Mouse (Mus musculus): ENCODE results near the gene Sptbn4. TPM values are rescaled to one million over a fixed set of nuclear protein-coding genes. Genes with fewer than 3 reads are reported as not detected.

Sptbn4 gene
- polyA plus RNA-seq, 1 experiment from 2014 or later, result 0.15 TPM

DNA sequence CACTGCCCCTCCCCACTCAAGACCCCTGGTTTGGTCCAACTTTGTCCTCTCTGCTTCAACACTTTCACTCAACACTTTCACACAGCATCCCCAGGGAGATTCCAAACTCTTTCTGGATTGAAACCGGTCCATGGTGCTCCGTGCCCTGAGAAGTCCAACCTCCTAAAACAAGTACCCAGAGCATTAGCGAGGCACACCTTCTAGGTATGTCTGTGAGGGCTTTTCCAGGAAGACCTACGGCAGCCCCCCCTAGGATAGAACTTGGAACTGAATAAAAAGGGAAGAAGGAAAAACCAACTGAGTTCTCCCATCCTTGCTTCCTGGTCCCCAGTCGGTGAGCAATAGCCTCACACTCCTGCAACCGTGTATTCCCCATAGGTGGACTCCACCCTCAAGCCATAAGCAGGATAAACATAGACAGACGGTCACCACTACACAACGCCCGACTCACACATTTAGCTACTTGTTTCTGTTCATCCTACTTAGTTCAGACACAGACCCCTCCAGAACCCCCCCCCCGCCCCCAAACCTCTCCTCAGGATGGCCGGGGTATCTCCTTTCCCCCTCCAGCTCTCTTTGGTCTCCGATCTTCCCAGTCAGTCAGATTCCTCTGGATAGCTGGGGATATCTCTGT is 135.7 kb downstream of the Sptbn4 start:
- Histone ChIP-seq H3K27me3 (ENCODE audit: control insufficient read depth, insufficient read depth, low read length) (peaks cover 10% of the 10 kb centered on the region), H3K4me3 (ENCODE audit: low read depth, low read length) (no peak overlapping the region), H3K4me1 (ENCODE audit: control insufficient read depth, insufficient read depth, low read length) (0 out of 2 replicates have a peak, but pooled peaks cover 2% of the 10 kb centered on the region), H3K9ac (ENCODE audit: low read length) (no peak overlapping the region), H3K27ac (replicated peaks; ENCODE audit: low read depth, low read length) (no peak overlapping the region), H3K9me3 (ENCODE audit: control insufficient read depth, low read length) (peaks cover 3% of the 10 kb centered on the region; the same call in 1 of the 2 replicates), H3K4me2 (ENCODE audit: low read depth, severe bottlenecking) (no peak overlapping the region), H3K36me3 (ENCODE audit: control insufficient read depth, insufficient read depth, low read length) (no peaks in the 10 kb centered on the region)
- ATAC-seq (ENCODE audit: insufficient number of reproducible peaks, low FRiP score, low TSS enrichment, low read depth) (no peak), DNase-seq (ENCODE audit: low spot score) (no peak)
- WGBS, result 90% methylated on average over 12 of the region's 12 CpGs

GRCm38 (mm10) chr7:27310996-27311535 is 136.4 kb downstream of the Sptbn4 start:
- no peak overlapping the region for H3K4me3 ChIP-seq (ENCODE audit: low read depth, low read length)

GRCm38 (mm10) chr7:27310306-27310705 is 137.2 kb downstream of the Sptbn4 start:
- Histone ChIP-seq H3K4me2 (ENCODE audit: low read depth, severe bottlenecking) (peak overlapping the region; percentile 42), H3K9ac (ENCODE audit: low read length) (no peak overlapping the region), H3K9me3 (ENCODE audit: control insufficient read depth, low read length) (peaks cover 3% of the 10 kb centered on the region; the same call in 1 of the 2 replicates), H3K4me1 (ENCODE audit: control insufficient read depth, insufficient read depth, low read length) (0 out of 2 replicates have a peak, but pooled peaks cover 2% of the 10 kb centered on the region), H3K27ac (replicated peaks; ENCODE audit: low read depth, low read length) (no peak overlapping the region), H3K36me3 (ENCODE audit: control insufficient read depth, insufficient read depth, low read length) (no peaks in the 10 kb centered on the region), H3K4me3 (ENCODE audit: low read depth, low read length) (no peak overlapping the region), H3K27me3 (ENCODE audit: control insufficient read depth, insufficient read depth, low read length) (peaks cover 10% of the 10 kb centered on the region)
- peak; percentile 34 for DNase-seq (ENCODE audit: low spot score)
- ATAC-seq (ENCODE audit: insufficient number of reproducible peaks, low FRiP score, low TSS enrichment, low read depth), result no peak
- 6% methylated on average over 17 of the region's 17 CpGs for WGBS

More at GRCm38 (mm10) chr7:27310996-27311535, 136.4 kb downstream of the Sptbn4 start:
- 0 out of 2 replicates have a peak, but pooled peaks cover 2% of the 10 kb centered on the region for H3K4me1 ChIP-seq (ENCODE audit: control insufficient read depth, insufficient read depth, low read length)
- DNase-seq (ENCODE audit: low spot score), result no peak
- H3K27me3 ChIP-seq (ENCODE audit: control insufficient read depth, insufficient read depth, low read length), result peaks cover 10% of the 10 kb centered on the region
- 42% methylated on average over 8 of the region's 8 CpGs for WGBS
- peaks cover 3% of the 10 kb centered on the region; the same call in 1 of the 2 replicates for H3K9me3 ChIP-seq (ENCODE audit: control insufficient read depth, low read length)
- no peak for ATAC-seq (ENCODE audit: insufficient number of reproducible peaks, low FRiP score, low TSS enrichment, low read depth)
- H3K27ac ChIP-seq (replicated peaks; ENCODE audit: low read depth, low read length), result no peak overlapping the region
- H3K36me3 ChIP-seq (ENCODE audit: control insufficient read depth, insufficient read depth, low read length), result no peaks in the 10 kb centered on the region
- no peak overlapping the region for H3K9ac ChIP-seq (ENCODE audit: low read length)
- H3K4me2 ChIP-seq (ENCODE audit: low read depth, severe bottlenecking), result no peak overlapping the region

DNA sequence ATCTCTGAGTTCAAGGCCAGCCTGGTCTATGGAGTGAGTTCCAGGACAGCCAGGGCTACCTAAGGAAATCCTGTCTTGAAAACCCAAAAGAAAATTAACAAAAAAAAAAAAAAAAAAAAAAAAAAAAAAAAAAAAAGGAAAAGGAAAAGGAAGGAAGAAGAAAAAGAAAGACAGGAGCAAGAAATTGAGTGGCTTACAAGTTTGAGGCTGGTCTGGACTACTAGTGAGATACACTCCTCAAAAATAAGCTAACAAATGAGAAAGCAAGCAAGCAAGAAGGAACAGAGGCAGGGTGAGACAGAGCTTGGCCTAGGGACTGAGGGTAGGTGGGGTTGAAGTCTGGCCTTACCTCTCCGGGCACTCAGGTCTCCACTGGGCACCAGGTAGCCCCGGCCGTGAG is 137.7 kb downstream of the Sptbn4 start:
- Histone ChIP-seq H3K36me3 (ENCODE audit: control insufficient read depth, insufficient read depth, low read length) (no peaks in the 10 kb centered on the region), H3K4me2 (ENCODE audit: low read depth, severe bottlenecking) (no peak overlapping the region), H3K4me1 (ENCODE audit: control insufficient read depth, insufficient read depth, low read length) (0 out of 2 replicates have a peak, but pooled peaks cover 2% of the 10 kb centered on the region), H3K9ac (ENCODE audit: low read length) (no peak overlapping the region), H3K4me3 (ENCODE audit: low read depth, low read length) (no peak overlapping the region), H3K9me3 (ENCODE audit: control insufficient read depth, low read length) (peaks cover 3% of the 10 kb centered on the region; the same call in 1 of the 2 replicates), H3K27ac (replicated peaks; ENCODE audit: low read depth, low read length) (no peak overlapping the region), H3K27me3 (ENCODE audit: control insufficient read depth, insufficient read depth, low read length) (peaks cover 10% of the 10 kb centered on the region)
- ATAC-seq (ENCODE audit: insufficient number of reproducible peaks, low FRiP score, low TSS enrichment, low read depth), result no peak
- WGBS, result 37% methylated on average over 3 of the region's 3 CpGs
- no peak for DNase-seq (ENCODE audit: low spot score)

DNA sequence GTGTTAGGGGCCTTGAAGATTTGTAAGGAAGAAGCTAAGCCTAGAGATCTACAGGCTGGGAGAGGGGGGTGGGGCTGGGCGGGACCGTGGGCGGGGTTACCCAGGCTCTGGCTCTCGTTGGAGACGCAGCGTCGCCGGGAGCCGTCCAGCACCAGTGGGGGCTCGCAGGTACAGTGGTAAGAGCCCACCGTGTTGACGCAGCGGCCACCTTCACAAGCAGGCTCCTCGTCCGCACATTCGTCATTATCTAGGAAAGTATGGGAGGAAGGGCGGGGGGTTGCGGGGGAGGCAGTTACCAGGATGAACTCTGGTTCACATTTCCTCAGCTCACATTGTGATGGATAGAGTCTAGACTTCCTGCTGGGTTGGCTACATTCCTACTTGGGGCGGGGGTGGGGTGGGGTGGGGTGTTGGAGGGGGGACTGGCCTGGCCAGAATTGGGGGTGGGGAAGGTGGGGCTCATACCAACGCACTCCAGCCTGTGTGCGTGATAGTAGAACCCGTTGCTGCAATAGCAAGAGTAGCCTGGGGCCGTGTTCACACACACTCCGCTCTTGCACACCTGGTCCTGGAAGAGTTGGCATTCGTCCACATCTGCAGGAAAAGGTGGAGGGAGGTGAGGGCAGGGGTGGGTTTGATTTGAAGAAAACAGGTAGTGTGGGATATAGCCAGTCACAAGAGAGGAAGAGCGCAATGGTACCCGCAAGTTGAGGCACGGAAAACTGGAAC is 138.5 kb downstream of the Sptbn4 start:
- Histone ChIP-seq H3K4me1 (ENCODE audit: control insufficient read depth, insufficient read depth, low read length) (0 out of 2 replicates have a peak, but pooled peaks cover 2% of the 10 kb centered on the region), H3K9me3 (ENCODE audit: control insufficient read depth, low read length) (peaks cover under 1% of the 10 kb centered on the region; the same call in 1 of the 2 replicates), H3K36me3 (ENCODE audit: control insufficient read depth, insufficient read depth, low read length) (no peaks in the 10 kb centered on the region), H3K4me3 (ENCODE audit: low read depth, low read length) (no peak overlapping the region; the same call in 1 of the 2 replicates), H3K9ac (ENCODE audit: low read length) (no peak overlapping the region), H3K27me3 (ENCODE audit: control insufficient read depth, insufficient read depth, low read length) (peaks cover 10% of the 10 kb centered on the region), H3K4me2 (ENCODE audit: low read depth, severe bottlenecking) (peak overlapping the region; percentile 46), H3K27ac (replicated peaks; ENCODE audit: low read depth, low read length) (no peak overlapping the region)
- peak; percentile 59 for DNase-seq (ENCODE audit: low spot score)
- ATAC-seq (ENCODE audit: insufficient number of reproducible peaks, low FRiP score, low TSS enrichment, low read depth), result peak; percentile 31; the same call in 1 of the 2 replicates
- 7% methylated on average over 28 of the region's 28 CpGs for WGBS

DNA sequence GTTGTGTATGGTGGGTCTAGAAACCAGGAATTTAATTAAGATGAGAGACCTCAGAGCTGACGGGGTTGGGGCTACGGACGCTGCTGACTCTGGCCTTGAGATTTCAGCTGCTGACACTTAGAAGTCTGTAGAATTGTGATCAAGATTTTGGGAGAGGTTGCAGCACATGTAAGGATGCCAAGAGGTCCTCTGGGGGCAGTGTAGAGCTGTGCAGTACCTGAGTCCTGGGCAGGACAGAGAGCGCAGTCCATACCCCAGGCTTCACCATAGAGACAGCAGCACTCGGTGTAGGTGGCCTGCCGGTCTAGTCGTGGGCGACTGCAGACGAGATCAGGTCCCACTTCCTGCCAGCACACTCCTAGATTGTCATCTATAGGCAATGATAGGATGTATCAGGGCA is 139.9 kb downstream of the Sptbn4 start:
- H3K4me1 ChIP-seq (ENCODE audit: control insufficient read depth, insufficient read depth, low read length), result 0 out of 2 replicates have a peak, but pooled peaks cover 2% of the 10 kb centered on the region
- H3K36me3 ChIP-seq (ENCODE audit: control insufficient read depth, insufficient read depth, low read length), result no peaks in the 10 kb centered on the region
- H3K27ac ChIP-seq (replicated peaks; ENCODE audit: low read depth, low read length), result no peak overlapping the region
- no peaks in the 10 kb centered on the region for H3K9me3 ChIP-seq (ENCODE audit: control insufficient read depth, low read length)
- DNase-seq (ENCODE audit: low spot score) (no peak), ATAC-seq (ENCODE audit: insufficient number of reproducible peaks, low FRiP score, low TSS enrichment, low read depth) (no peak)
- H3K27me3 ChIP-seq (ENCODE audit: control insufficient read depth, insufficient read depth, low read length), result peaks cover 10% of the 10 kb centered on the region
- H3K4me2 ChIP-seq (ENCODE audit: low read depth, severe bottlenecking), result no peak overlapping the region
- H3K9ac ChIP-seq (ENCODE audit: low read length), result no peak overlapping the region
- 58% methylated on average over 9 of the region's 9 CpGs for WGBS
- no peak overlapping the region for H3K4me3 ChIP-seq (ENCODE audit: low read depth, low read length)

Other genes starting within 250 kb of the Sptbn4 start
- 6.5 and 8.0 TPM in 2 replicates for gene Itpkc, start 219.0 kb downstream of the Sptbn4 start, polyA plus RNA-seq (2014; fragmentation: Nextera tagmentation; extraction: Ambion mirVana)
- gene Coq8b, start 214.7 kb downstream of the Sptbn4 start, polyA plus RNA-seq (2014; fragmentation: Nextera tagmentation; extraction: Ambion mirVana), result 14.5 and 15.5 TPM in 2 replicates
- gene Numbl, start 189.3 kb downstream of the Sptbn4 start, polyA plus RNA-seq (2014; fragmentation: Nextera tagmentation; extraction: Ambion mirVana), result 7.3 and 9.0 TPM in 2 replicates
- 10.8 and 14.0 TPM in 2 replicates for gene Ltbp4, start 110.0 kb downstream of the Sptbn4 start, polyA plus RNA-seq (2014; fragmentation: Nextera tagmentation; extraction: Ambion mirVana)
- gene Shkbp1, start 91.7 kb downstream of the Sptbn4 start, polyA plus RNA-seq (2014; fragmentation: Nextera tagmentation; extraction: Ambion mirVana), result 46.5 and 50.9 TPM in 2 replicates
- 0.52 TPM in 1 of 2 replicates, not detected in the other for gene Gm20479, start 90.3 kb downstream of the Sptbn4 start, polyA plus RNA-seq (2014; fragmentation: Nextera tagmentation; extraction: Ambion mirVana)
- 29.0 and 30.5 TPM in 2 replicates for gene Blvrb, start 292 bp upstream of the Sptbn4 start, polyA plus RNA-seq (2014; fragmentation: Nextera tagmentation; extraction: Ambion mirVana)
- gene Sertad3, start 26.1 kb upstream of the Sptbn4 start, polyA plus RNA-seq (2014; fragmentation: Nextera tagmentation; extraction: Ambion mirVana), result 25.9 and 29.3 TPM in 2 replicates
- 29.0 and 31.5 TPM in 2 replicates for gene Sertad1, start 39.2 kb upstream of the Sptbn4 start, polyA plus RNA-seq (2014; fragmentation: Nextera tagmentation; extraction: Ambion mirVana)
- gene Prx, start 51.6 kb upstream of the Sptbn4 start, polyA plus RNA-seq (2014; fragmentation: Nextera tagmentation; extraction: Ambion mirVana), result 1.5 and 2.1 TPM in 2 replicates
- gene Hipk4, start 75.6 kb upstream of the Sptbn4 start, polyA plus RNA-seq (2014; fragmentation: Nextera tagmentation; extraction: Ambion mirVana), result 0.45 and 0.72 TPM in 2 replicates
- gene Pld3, start 105.5 kb upstream of the Sptbn4 start, polyA plus RNA-seq (2014; fragmentation: Nextera tagmentation; extraction: Ambion mirVana), result 49.1 and 53.2 TPM in 2 replicates
- 32.1 and 32.4 TPM in 2 replicates for gene 2310022A10Rik, start 105.5 kb upstream of the Sptbn4 start, polyA plus RNA-seq (2014; fragmentation: Nextera tagmentation; extraction: Ambion mirVana)
- 83.9 and 85.7 TPM in 2 replicates for gene Akt2, start 143.9 kb upstream of the Sptbn4 start, polyA plus RNA-seq (2014; fragmentation: Nextera tagmentation; extraction: Ambion mirVana)
- gene Ttc9b, start 206.2 kb upstream of the Sptbn4 start, polyA plus RNA-seq (2014; fragmentation: Nextera tagmentation; extraction: Ambion mirVana), result 0.15 and 0.34 TPM in 2 replicates
- 6.8 and 8.6 TPM in 2 replicates for gene Map3k10, start 226.9 kb upstream of the Sptbn4 start, polyA plus RNA-seq (2014; fragmentation: Nextera tagmentation; extraction: Ambion mirVana)
- gene Zfp607b, start 241.7 kb upstream of the Sptbn4 start, polyA plus RNA-seq (2014; fragmentation: Nextera tagmentation; extraction: Ambion mirVana), result 2.8 and 3.1 TPM in 2 replicates

Data from limb, embryonic 11.5 days (tissue).